Mouse (Mus musculus) adrenal gland, postnatal 4 days (tissue): Measurements from ENCODE around the gene Cdx4. TPM values are rescaled to one million over a fixed set of nuclear protein-coding genes. Genes with fewer than 3 reads are reported as not detected.

ENCODE experiments used
- DNase-seq, 2 experiments: peaks; one replicate each; pipeline ENCODE4 v3.0.0; 2021 to 2022; ENCODE audit warnings: low spot score in 2 of 2, mixed read lengths in 2 of 2
- long read RNA-seq, 2 experiments: library from polyadenylated mRNA; stranded (forward); transcript quantifications; one replicate each; pipeline ENCODE4 v2.0.0; 2021
- total RNA-seq, 2 experiments: library from RNA; stranded (reverse); gene quantifications; 2 replicates each; pipeline ENCODE4 v1.2.3; 2021

Gene Cdx4
- not detected for total RNA-seq
- long read RNA-seq, experiment 1: 0 reads
- long read RNA-seq, experiment 2: 0 reads

DNA sequence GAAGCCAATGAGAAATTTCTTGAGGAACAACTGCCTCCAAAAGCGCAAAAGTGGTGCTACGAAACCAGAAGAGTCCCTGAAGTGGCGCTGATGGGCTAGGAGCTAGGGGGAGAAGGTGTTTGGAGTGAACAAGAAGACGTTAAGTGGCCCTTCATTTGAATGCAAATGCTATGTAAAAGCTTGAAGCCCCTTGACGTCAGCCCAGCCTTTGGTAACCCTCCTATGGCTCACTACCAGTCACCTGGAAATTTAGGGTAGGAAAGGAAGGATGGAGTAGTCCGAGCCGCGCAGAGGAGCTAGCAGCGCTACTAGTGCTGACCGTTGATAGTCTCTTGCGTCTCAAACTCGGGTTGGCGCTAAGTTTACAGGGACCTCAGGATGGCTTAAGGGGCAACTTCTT is at the start of gene Cdx4:
Gene Cdx4 (plus strand): TSS at position 253 of the 400 bp plus-strand sequence.
- DNase-seq: no peak

DNA sequence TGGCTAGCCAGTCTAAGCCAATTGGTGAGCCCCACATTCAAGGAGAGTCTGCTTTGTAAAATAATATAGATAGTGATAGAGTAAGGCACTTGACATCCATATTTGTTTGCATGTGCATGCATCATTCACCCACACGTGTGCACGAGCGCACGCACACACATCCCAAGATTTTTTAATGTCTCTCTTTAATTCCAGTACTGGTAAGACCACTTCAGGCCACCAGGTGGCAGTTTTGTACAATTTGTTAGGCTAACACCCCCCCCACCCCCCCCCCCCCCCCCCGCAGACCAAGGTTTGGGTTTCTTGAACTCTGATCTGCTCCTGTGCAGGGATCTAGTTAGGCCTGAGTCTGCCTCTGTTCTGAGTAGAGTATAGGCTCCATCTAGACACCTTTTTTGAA is 46.9 kb upstream of the Cdx4 start:
- DNase-seq: no peak

DNA sequence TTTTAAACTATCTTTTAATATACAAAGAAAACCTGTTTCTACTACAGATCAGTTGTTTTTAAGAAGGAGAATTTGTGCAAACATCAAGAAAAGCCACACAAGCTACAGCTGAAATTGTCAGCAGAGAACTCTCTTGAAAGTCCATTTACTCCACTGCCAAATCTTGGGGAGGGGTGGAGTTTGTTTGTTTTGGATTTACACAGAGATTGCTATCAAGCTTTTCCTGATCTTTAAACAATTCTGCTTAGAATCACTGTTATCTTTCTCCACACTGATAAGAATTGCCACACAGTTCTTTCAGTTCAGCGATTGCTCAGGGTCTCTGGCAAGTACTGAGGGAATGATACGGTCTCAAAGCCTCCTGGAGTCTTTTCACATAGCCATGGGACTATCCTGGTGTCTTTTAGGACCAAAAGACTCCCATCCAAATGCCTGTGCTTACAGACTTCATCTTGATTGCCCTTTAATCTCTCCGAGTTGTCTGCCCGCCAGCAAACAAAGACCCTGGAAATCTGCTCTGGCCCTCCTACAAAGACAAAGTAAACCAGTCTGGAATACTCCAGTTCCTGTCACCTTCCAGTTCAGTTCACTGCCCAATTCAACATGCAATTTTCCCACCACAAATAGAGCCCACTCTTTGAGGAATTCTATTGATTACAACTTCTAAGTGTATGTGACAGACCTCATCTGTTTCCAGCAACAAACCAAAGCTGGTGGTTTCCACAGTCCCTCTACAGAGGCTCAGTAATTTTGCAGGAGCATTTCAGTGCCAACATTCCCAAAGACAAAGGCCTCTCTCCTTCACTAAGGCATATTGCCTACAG is 34.1 kb upstream of the Cdx4 start:
- no peak for DNase-seq

DNA sequence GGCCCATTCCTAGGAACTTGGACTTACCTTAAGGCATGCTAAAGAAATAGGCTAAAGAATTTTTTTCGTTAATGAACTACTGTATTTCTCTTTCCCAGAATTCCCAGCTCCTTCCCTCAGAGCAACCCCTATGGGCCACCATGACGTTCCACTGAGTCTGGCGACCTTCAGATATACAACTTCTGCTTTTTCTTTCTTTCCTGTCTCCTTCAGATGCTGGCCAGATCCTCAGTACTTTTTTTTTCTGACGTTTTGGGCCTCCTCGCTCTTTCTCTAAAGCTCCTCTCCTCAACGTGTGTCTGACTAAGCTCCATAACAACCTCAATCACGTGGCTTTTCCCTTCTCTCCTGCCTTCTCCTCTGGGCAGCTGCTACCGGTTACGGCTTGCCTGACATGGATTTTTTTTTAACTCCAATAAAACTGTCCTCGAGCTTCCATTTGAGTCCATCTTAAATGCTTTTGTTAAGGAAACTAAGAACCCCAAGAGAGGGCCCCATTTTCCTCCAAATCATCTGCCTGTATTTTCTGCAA is 33.3 kb upstream of the Cdx4 start:
- DNase-seq: no peak

DNA sequence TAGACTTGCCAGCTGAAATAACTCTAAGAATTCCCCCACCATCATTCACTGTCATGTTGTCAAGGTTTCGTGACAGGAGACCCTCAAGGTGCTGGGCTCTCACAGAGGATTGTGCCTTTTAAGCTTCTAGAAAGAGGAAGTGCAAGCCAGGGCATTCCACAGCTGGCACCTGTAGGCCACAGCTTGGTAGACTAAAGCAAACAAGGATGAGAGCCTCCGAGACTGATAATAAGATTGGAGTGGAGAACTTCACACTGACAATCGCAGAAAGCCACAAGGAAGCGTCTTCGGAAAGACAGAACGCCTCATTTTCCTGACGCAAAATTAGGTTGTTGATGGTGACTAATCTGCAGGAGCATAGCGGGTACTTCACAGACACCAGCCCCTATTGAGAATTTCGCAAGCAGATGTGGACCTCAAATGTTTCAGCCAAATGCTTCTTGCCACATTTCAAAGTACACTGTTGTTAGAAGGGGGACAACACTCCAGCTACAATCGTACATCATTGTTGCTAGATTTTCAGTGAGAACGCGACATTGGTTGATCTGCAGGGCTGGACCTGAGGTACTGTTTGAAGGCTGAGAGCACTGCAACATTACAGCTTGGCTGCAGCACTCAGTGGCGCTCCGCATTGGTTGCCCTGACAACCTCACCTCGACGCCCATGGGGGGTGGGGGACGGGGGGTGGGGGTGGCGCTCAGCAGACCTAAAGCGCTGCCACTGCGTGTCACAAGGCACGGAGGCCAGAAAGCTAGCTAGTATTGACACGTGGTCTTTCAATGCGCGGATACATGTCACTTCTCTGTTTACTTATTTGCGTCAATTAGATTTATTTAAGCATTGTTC is 32.5 kb upstream of the Cdx4 start:
- no peak for DNase-seq

DNA sequence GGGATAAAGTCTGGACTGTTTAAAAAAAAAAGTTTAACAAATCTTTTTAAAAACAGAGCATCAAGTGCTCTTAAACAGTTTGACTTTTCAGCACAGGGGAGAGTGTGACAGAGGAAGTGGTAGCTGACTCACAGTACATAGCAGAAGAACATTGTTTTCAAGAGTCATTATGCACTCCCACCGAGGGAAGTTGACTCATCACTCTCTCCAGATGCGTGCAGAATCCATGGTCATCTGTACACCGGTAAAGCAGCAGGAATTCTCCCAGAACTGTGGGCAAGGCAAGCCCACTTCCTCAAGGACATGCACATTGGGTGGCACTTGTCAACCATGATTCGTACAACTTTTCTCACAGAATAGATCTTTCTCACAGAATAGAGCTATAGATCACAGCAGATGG is 22.3 kb upstream of the Cdx4 start:
- DNase-seq: no peak

DNA sequence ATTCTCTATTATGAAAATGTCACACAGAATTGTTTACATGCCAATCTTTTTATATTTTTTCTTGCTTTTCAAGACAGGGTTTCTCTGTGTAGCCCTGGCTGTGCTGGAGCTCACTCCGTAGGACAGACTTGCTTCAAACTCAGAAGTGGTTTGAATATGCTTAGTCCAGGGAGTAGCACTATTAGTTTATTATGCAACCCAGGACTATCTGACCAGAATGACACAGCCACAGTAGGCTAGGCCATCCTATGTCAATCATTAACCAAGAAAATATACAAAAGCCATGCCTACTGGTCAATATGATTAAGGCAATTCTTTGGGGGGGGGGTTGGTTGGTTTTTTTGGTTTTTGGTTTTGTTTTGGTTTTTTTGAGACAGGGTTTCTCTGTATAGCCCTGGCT is 12.9 kb upstream of the Cdx4 start:
- DNase-seq: no peak

DNA sequence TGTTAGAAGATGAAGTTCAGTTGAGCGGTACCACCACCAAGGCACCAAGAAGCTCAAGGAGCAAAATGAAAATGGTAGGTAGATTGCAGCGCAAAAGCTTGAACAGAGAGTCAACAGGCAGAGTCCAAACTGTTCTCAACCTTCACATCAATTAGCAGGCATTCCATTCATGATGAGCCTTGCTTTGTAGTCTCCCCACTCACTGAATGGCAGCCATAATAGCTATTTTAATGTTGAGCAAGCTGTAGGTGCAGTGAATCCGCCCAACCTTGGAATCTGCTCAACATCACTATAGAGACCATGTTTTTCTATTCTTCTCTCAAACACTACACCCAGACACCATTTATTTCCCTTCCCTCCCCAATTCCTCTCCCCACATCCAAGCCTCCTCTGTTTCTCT is 9.5 kb upstream of the Cdx4 start:
- no peak for DNase-seq

DNA sequence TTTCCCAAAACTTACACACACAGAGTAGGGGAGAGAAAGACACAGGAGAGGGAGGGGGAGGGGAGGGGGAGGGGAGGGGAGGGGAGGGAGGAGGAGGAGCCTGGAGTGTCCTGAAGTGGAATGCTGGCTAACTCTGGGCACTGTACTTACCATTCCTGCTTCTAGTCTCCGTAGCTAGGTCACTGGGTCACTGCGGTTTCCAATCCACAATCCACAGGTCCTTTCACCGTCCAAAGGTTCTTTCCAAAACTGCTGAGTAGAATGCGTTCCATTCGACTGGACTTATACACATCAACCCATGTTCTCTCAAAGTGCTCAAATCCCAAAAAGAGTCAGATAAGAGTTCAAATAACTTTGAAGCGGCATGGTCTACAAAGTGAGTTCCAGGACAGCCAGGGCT is 7.1 kb upstream of the Cdx4 start:
- no peak for DNase-seq

DNA sequence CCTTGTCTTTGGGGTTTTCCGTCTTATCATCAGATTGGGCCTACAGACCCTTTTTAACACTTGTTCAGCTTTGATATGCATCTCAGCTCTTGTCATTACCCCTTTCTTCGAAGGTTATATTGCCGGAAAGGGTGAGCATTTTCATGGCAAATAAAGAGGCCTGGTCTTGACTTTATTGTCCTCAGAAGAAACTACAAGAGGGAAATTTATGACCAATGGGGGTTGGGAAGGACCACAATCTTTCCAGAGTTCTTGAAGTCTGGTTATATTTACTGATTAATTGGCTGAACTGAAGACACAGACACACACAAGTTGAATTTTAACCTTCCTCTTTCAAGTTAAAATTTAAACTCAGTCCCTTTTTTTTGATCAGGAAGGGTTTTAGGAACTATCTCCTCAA is 4.7 kb downstream of the Cdx4 start:
- DNase-seq: no peak

DNA sequence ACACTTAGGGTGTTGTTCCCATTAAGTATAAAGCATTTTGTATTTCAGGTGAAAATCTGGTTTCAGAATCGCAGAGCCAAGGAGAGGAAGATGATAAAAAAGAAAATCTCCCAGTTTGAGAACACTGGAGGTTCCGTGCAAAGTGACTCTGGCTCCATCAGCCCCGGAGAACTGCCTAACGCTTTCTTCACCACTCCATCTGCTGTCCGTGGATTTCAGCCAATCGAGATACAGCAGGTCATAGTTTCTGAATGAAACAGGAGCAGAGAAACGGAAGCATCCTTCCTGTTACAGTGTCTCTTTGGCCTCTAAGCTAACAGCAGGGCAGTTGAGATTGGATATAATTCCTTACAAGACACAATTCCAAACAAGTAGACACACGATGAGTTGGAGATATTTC is 8.2 kb downstream of the Cdx4 start:
- no peak for DNase-seq

DNA sequence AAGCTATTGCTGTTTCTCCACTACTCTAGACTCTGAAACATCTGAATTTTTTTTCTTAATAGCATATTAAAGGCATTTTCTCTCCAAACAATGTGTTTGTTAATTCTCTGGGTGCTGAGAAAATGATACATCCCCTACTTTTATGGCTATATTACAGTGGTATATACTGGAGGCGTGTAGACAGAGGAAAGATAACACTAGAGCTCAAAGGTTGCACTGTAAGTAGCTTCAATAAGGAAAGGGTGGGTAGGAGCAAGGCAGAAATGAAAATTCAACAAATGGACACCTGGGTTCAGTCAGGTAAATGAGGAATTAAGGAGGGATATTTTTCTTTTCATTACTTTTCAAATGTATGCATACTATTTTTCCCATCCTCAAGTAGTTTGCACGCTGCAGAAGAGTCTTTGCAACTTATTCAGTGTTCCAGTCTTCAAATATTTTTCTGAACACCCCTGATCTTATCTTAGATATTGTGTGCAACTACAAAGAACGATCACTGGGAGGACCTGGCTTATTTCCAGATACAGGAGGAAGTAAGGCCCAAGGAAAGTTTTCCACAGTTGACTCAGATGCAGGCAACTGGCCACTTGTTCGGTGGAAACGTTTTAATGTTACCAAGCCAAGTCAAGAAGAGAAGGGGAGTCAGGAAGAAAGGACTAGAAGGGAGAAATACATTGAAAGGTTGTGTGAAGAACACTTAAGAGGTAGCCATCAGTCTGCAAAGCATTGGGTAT is 10.1 kb downstream of the Cdx4 start:
- DNase-seq: no peak

DNA sequence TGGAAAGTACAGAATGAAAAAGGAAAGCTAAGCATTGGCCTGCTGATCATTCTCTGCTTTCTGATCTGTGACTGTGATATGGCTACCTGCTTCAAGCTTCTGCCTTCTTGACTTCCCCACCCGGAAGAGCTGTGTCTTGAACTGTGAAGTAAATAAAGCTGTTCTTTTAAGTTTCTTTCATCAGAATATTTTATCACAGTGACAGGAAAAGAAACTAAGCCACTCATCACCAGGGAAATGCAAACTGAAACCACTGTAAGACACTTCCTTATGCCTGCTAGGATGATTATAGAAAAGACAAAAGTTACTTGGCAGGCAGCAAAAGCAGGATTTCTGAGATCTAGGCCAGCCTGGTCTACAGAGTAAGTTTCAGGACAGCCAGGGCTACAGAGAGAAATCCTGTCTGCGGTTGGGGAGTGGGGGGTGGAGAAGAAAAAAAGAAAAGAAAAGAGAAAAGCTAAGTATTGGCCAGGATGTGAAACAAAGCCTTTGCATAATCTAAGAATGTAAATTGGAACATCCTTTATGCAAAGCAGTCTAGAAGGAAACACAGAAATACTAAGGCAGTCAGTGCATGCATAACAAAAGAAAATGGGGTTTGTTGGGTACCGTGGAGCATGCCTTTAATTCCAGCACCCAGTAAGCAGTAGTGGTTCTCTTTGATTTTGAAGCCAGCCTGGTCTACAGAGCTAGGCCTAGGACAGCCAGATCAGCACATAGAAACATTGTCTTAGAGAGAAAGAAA is 20.3 kb downstream of the Cdx4 start:
- DNase-seq: no peak

DNA sequence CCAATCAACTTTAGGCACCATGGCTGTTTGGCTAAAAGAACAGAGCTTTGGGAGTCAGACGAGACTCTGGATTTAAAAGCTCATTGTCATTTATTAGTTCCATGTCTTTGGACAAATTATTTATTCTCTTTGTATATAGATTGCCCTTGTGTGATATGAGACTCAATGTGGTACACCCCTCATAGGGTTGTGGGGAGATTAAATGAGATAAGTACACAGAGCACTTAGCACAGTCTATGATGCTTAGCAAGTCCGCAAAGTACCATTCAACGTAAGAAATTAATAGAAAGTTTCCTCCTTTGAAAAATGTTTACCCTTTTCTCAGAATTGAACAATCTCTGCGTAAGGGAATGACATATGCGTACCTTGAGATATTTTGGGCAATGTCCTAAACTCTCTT is 34.6 kb downstream of the Cdx4 start:
- no peak for DNase-seq

DNA sequence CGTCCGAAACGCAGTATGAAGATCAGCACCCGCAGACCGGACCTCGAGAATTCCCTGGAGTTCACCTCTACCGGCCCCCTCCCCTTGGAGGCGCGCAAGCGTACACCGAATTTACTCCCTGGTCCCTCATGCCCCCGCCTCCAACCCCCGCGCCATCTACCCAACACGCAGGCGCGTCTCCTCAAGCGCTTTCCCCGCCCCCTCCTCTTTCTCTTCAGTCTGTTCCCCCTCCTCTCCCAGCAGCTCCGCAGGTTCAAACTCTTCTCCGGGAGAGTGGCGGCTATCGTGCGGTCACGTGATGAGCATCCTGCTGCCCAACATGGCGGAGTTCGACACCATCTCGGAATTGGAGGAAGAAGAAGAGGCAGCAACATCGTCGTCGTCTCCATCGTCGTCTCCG is 35.1 kb downstream of the Cdx4 start, which contains the start of gene Chic1:
Gene Chic1 (plus strand): TSS at position 190 of the 400 bp plus-strand sequence.
- DNase-seq: peak; percentile 33 to 37

DNA sequence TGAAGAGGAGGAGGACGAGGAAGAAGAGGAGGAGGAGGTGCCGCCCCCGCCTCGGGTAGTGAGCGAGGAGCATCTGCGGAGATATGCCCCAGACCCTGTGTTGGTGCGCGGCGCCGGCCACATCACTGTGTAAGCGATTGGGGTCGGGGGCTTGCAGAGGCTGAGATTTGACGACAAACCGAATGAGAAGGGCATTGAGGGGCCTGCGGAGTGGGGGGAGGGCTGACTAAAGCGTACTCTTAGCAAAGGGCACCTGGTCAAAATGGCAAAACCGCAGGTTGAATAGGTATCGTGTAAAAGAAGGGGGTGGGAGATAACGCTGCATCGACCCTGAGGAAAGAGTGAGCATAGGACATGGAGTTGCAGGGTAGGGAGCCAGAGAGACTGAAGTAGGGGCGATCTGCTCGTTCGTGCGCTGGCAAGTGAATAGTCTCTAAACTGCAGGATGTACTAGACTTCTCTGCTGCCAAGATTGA is 35.6 kb downstream of the Cdx4 start:
- no peak for DNase-seq

DNA sequence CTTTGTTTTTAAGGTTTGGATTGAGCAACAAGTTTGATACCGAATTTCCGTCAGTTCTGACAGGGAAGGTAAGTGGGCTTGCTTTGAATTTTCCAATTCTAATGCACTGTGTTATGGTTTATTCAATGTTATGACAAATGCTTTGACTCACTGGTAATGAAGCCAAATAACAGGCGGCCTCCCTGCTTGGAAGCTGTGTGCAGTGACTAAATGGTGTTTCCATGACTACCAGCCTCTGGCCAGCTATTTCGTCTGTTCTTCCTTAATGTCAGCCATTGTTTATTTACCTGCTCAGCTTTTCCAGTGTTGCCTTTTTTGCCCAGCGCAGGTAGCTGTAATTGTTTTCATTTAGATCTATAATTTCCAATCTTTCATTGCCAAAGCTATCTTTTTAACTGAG is 45.0 kb downstream of the Cdx4 start:
- DNase-seq: peak in 1 of 2 experiments; percentile 2

DNA sequence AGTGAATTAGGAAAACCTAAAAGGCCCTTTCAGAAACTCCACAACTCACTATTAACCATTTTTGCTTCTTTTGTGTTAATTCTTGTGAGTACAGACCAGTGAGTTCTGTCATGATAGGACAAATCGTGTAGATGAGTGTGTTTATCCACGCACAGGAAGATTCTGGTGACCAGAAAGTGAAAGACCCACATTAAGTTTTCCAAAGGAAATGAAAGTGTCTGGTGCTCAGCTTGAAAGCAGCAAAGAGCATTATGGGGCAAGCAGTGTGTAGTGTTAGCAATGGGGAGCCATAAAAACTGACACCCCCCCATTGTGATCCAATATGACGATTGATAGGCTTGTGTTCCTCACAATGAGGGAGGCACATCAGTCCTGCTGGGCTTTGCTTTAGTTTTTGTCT is 47.5 kb downstream of the Cdx4 start:
- DNase-seq: no peak

DNA sequence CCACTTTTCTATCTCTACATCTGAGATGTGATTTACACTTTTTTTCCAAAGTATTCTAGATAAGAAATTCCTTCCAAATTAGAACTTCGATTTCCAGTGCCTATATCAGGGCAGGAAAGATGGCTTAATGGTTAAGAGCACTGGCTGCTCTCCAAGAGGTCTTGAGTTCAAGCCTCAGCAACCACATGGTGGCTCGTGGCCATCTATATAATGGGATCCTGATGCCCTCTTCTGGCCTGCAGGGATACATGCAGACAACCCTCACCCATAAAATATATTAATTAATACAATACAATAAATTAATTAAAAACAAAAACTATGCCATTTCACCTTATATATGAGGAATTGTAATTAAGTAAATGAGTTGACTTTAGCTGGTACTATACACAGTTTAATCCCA is 50.0 kb downstream of the Cdx4 start:
- no peak for DNase-seq

DNA sequence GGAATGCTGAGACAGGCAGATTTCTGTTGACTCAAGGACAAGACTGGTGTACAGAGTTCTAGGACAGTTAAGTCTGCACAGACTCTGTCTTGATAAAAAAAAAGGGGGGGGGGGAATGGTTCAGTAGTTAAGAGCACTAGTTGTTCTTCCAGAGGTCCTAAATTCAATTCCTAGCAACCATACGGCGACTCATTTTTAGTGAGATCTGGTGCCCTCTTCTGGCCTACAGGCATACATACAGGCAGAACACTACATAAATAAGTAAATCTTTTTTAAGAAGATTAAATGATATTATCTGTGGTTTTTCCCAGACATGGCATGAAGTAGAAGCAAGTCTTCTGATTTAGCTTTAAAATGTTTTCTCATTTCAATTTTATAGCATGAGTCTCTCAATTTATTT is 50.4 kb downstream of the Cdx4 start:
- no peak for DNase-seq

DNA sequence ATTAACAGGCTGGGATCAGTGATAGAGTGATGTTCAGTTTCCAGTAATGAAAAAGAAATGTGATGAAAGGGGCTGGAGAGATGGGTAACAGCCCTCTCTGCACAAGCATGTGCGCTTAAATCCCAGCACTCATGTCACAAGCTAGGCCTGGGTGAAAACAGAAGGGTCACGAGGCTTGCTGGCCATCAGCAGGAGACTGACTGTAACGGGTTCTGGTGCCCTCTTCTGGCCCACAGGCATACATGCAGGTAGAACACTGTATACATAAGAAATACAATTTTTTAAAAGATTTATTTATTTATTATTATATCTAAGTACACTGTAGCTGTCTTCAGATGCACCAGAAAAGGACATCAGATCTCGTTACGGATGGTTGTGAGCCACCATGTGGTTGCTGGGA is 53.1 kb downstream of the Cdx4 start:
- DNase-seq: no peak
